Mouse (Mus musculus): Measurements from ENCODE around the gene Rgs3.

Gene Rgs3

DNA sequence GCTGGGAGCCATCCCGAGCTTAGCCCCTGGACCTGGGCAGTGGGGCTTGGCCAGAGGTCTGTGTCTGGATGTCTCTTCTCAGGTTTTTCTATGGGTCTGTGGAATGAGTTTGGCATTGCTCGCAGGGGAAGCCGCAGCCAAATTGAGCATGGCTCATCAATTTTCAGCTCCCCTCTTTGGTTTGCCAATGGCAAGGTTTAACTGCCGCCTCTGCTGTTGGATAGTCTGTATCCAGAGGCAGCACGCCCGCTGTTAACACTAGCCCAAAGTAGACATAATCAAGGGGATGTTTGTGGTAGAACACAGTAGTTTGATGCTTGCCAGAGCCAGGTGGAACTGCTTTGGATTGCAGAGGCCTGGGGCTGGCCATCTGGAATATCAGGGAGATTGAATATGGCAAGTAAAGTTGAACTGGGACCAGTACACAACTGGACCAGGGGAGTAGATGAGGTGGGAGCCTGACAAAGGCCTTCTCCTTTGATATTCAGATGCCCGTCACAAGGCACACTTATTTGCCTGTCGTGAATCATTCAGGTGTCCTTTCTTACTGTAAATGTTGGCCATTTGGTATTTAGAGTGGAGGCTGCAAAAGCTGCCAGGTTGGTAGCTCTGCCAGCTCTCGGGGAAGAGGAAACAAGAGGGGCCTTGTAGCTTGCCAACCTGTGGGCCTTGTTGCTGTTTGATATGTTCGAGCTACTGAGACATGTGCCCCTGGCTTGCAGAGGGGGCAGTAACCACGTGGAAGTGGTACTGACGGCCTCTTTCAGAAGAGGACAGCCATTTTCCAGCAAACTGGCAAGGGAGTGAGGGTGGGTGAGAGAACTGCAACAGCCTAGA is 93.5 kb downstream of the Rgs3 start:
- no peak for DNase-seq (ENCODE audit: low read depth, low spot score)

DNA sequence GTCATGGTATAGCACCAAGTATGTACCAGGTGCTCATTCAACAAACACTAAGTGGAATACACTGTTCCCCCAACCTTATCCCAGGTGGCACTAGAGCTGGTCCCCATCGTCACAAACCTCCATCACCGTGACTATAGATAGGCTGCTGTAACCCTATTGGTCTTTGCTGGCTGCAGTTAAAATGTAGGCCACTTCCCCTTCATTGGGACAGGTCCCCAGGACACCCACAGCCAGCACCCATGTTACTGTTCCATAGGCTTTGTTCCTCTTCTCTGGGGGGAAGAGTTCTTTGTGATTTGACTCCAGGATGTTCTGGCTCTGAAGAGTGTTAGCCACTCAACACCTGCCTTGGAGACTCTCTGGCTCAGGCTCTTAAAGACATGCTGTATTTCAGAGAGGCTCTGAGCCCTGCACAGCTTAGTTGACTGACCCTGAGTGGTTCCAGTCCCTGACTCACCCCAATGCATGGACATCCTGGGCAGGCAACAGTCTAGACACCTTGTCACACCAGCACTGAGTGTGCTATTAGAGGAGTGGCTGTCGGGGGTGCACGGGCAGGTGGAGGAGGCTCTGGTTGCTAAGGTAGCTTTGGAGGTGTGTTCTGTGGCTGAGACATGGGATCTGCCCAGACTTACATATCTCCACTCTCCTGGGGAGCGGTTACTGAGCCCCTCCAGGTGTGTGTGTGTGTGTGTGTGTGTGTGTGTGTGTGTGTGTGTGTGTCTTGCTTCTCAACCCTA is 94.4 kb downstream of the Rgs3 start:
- DNase-seq (ENCODE audit: low read depth, low spot score) = no peak

DNA sequence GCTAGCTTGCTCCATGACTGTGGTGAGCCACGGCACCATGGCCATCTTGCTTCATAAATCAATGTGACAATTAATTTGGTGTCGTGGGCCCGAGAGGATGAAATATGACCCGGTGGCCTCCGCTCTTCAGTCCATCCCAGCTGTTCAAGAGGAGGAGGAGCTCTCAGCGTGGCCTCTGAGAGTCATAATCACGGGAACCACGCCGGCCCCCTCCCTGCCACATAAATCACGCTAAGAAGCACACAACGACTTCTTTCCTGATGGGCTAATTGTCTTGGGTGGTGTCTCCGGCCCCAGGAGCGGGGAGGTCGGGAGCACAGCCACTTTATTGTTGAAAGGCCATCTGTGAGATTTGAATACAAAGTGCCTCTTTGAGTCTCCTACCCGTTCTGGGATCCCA is 99.6 kb downstream of the Rgs3 start:
- DNase-seq (ENCODE audit: low read depth, low spot score) = no peak

DNA sequence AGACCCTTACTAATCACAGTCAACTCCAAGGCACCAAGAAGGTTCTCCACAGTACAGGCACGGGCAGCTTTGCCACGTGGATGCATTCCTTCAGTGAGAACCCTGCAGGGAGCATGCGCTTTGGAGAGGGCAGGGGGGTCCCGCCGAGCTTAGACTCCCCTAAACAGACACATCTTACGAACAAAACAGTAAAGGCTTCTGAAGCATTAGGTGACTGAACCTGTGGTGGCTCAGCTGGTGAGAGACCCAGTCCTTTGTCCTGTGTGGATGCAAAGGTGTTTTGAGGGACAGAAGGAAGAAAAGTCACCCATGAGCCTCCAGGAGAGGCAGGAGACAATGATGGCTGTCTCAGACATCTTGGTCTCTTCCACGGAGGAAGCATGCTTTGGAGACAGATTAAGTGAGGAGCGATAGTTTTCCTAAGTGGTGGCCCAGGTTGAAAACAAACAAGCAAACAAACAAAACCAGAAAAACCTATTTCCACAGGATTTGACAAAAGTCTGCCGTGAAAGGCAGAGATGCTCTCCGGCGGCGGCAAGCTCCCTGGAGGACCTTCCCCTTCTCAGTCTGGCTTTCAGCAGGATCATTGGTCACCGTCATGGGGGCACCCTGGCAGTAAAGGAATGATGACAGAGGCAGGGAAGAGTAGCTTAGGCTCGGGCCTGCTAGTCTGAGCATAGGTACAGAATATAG is 100.4 kb downstream of the Rgs3 start:
- DNase-seq (ENCODE audit: low read depth, low spot score) = no peak

DNA sequence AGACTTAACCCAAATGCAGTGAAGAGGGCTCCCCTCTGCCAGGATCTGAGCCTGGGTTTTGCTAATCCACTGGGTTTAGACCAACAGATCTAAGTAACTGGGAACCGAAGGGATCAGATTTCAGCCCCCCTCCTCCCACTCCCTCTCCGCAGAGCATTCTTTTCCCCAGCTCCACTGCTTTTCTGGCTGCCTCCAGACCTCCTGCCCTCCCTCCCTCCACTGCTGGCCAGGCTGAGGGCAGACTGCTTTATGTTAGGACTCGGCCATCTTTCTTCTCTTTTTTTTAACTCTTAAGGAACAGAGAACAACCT is 100.9 kb downstream of the Rgs3 start:
- no peak for DNase-seq (ENCODE audit: low read depth, low spot score)

DNA sequence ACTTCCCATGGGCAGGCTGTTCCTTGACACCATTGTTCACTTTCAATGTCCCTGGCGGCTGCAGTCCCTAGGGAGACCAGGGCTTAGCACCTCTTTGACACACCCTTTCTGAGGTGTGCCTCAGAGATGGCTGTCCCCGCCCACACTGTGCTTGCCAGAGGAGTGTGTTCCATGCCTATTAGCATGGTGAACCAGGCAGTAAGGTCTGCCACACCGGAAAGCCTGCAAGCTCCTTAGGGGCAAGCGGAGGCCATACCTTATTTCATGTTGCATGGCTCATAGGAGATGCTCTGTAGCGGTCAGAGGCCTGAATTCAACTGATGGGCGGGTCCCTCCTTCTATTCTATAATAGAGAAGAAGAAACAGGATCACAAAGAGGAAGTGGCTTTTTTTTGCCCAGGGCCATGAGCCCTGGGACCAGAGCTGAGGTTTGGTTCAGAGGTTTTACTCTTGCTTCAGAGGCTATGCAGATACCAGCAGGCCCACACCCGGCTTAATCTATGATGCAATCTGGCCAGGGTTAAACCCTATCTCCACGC is 101.7 kb downstream of the Rgs3 start:
- DNase-seq (ENCODE audit: low read depth, low spot score) = no peak

DNA sequence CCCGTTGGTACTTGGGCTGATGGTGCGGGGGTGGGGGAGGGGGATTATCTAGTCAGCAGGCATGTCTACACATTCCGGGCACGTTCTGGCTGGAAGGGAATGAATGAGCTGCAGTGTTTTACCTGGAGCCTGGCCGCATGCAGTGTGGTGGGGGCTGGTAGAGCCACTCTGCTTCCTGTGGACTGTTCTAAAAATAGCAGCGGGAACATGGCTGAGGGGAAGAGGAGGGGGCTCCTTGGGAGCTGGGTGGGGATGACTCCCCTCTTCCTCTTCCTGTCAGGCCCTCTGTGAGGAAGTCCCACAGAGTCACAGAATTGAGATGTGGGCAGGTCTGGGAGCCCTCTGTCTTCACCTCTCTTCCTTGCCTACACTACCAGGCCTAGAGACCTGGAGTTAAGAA is 103.7 kb downstream of the Rgs3 start:
- DNase-seq (ENCODE audit: low read depth, low spot score) = no peak

DNA sequence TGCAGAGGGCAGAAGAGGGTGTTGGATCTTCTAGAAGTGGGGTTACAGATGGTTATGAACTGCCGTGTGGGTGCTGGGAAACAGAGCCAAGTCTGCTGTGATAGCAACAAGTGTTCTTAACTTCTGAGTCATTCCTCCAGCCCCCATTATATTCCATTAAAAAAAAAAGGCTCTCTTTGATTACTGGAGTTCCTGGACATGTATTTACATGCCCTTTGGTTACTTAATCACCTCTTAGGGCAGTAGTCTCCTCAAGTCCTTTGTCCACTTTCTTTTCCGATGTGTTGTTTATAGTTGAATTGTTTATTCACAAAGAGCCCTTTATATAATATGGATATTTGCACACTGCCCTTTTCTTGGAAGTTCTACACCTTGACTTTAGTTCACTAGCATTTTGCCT is 106.2 kb downstream of the Rgs3 start:
- DNase-seq (ENCODE audit: low read depth, low spot score) = no peak

DNA sequence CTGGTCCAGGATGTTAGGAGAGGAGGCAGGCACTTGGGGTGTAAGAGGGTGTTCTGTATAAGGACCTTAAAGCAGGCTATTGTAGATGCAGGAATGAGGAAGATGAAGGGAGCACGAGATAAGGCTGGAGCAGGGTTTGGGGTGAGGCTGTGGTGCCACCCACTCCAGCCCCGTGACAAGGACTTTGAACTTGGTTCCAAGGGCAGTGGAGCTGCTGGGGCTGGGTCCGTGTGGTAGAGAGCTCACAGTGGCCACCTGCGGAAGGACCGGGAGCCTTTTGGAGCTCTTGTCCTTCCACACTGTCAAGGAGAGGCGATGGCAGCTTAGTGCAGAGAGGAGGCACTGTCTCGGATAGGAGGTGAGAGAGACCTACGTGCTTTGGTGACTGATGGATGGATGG is 109.0 kb downstream of the Rgs3 start:
- DNase-seq (ENCODE audit: low read depth, low spot score) = no peak

DNA sequence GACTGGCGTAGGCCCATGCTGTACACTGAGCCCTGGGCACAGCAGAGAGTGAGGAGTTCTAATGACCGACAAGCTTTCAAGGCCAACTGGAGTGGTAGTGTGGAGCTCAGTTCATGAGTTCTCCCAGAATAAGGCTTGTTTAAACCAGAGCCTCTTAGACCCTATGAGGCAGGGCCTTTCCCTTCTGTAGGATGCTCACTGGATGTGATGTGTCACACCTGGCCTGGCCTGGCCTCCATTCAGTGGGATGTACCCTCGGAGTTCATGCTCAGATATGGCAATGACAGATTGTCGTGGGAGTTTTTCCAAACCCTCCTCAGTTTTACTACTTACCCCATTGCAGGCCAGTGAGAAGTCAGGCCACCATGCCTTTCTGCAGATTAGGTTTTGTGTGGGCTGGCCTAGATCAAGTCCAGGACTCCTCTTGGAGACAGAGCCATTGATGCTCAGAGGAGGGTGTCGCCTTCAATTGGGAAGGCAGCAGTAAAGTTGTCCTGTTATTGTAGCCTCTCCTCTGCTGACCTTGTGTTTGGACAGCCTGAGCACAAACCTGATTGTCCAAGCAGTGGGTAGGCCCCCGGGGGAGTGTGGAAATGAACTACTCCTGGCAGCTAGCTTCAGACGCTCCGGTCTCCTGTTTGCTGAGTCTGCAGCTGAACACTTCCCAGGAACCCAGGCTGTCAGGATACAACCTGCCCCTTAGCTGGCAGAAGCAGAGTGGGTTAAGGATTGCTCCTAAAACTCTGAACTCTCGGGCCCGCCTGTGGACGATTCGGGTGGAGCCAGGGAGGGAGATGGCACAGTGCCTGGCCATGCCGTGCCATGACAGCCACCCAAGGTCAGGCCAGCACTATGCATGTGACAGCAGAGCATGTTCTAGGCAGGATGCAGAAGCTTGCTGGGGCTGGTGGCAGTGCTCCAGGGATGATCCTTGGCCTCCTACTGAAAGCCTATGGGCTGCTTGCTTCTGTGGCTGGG is 109.7 kb downstream of the Rgs3 start:
- DNase-seq (ENCODE audit: low read depth, low spot score) = no peak

DNA sequence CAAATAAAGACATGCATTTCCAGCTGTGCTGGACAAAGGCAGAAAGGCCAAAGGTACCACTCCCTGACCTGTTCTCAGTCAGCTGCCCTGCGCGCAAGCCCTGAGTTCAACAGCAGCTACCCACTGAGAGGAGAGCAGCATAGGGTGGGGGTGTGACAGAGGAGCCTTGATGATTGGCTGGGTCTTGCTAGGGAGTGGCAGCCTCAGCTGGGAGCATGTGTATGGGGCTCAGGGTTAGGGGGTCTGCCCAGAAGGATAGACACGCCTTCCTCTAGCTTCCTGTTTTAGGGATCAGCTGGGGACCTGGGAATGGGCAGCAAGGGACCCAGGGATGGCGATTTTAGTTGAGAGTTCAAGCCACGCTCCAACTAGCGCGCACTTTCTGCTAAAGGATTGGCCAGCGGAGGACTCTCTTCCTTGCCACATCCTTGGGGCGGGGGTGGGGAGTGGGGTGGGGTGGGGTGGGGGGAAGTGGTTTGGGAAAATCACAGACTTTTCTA is 113.9 kb downstream of the Rgs3 start:
- no peak for DNase-seq (ENCODE audit: low read depth, low spot score)

DNA sequence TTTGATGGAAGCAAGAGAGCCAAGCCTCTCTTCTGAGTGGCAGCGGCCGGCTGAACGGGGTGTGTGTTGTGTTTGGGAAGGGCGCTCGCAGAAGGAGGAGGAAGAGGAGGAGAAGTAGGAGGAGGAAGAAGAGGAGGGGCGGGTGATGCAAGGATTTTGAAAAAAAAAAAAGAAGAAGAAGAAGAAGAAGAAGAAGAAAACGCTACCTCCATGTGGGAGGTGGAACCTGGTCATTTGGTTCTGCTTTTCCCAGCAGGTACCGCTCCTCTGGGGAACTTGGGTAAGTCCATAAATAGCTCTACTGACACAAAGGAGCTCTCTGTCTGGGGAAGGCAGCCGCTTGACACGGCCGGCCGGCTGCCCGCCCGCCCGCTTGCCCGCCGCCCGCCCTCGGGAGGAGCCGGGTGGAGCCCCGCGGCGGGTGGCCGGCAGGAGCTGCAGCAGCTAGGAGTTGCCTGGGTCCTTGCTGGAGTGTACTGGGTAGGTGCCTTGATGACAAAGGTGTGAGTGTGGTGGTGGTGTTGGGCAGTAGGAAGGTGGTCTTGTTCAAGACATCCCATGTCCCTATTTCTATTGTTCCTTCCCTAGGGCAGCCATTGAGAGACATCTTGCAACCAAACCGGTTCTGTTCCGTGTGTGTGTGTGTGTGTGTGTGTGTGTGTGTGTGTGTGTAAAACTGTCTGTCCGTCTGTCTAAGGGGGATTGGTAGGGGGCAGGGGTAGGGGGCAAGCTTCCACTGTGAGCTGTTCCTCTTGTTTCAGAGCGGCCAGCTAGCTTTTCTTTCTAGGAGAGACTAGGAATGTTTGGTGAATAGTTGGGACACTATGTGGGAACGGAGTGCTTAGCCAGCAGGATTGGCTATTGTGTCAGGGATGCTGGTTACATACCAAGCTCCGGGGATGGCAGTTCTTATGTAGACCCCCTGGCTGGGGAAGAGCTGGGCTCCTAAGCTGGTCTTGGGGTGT is 114.7 kb downstream of the Rgs3 start:
- DNase-seq (ENCODE audit: low read depth, low spot score) = no peak

DNA sequence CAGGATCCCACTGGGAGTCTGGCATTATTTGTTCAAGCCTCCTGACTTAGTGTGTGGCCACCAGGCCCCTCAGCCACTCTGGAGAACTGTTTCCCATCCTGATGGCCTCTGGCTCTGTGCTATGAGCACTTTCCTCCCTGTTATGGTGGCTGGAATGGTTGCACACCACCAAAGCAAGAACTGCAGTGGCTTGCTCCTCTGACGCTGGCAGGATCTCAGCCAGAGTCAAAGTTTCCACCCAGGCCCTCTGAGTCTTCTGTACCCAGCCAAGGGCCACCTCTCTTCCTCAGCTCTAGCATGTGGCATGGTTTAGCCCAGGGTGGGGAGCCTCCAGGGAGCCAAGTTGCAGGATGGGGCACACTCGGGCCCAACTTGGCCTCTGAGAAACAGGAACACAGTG is 115.7 kb downstream of the Rgs3 start:
- no peak for DNase-seq (ENCODE audit: low read depth, low spot score)

DNA sequence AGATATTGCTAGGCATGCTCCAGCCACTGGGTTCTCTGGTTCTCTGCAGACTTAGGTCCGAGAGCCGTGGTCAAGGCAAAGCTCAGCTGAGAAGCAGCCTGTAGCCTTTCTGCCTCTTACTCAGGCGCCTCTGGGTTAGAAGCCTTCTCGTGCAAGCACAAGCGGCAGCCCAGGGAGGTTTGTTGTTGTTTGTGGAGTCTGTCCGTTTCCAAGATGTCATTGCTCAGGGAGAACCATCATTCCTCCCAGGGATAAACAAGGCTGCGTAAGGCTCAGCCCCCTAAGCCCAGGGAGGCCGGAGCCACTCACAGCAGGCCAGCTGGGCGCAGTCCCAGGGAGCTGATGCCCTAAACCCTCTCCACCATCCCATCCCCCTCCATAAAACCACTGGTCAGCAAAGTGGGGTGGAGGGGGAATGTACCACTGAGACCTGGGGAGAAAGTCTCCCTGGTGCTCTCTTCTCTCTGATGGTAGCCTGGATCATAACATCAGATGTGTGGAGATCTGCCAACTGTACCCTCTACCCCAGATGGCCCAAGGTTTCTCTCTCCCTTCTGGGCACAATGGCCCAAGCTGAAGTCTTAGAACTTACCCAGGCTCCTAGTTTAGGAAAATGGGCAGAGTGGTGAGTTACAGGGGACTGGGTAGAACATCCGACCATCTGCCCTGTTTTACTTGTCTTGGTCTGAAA is 117.5 kb downstream of the Rgs3 start:
- DNase-seq (ENCODE audit: low read depth, low spot score) = no peak

DNA sequence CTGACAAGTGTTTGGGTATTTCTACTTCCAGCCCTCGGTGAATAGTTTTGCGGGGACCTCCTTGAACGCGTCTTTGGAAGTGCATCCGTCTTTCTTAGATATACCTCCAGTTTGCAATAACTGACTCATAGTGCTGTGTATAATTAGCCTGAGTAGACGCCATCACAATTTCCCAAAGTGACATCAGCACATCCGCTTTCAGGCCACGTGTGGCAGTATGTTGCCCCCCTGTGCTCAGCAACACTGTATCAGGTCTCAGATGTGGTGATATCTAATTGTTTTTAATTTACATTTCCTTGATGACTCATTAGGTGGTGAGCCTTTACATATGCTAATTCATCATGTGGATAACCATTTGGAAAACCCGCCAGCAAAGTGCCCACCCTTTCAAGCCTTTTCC is 119.5 kb downstream of the Rgs3 start:
- DNase-seq (ENCODE audit: low read depth, low spot score) = no peak

DNA sequence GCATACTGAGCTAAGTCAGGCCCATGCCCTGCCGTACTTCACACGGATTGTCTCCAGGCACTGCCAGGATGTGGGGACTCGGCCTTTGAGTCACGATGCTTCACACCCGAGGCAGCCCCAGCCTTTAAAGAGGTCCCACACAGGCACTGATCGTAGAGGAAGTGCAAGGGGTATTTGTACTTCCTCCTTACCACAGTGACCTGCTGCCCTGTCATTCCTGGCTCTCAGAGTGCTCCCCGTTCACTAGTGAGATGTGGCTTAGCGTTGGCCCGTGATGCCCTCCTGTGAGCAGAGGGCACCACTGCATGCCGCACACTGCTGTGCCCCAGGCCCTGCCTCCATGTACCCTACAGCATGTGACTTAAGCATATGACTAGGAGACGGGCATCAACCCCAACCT is 121.8 kb downstream of the Rgs3 start:
- no peak for DNase-seq (ENCODE audit: low read depth, low spot score)

DNA sequence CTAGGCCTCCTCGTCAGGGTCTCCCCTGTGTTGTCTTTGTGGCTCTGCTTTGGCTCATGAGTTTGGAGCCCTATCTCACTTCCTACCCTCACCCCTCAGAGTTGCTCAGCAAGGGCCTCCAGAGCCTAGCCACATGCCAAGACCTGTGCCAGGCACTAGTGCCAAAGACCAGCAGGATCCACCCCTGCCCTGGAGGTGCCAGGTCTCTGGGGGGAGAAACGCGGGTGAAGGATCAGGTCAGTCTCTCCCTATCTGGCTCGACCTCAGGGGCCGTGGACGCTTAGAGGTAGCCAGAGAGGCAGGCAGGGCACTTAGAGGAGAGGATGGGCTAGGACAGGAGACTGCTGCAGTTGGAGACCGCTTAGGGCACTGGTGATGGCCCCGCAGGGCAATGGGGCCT is 122.7 kb downstream of the Rgs3 start:
- DNase-seq (ENCODE audit: low read depth, low spot score) = no peak

DNA sequence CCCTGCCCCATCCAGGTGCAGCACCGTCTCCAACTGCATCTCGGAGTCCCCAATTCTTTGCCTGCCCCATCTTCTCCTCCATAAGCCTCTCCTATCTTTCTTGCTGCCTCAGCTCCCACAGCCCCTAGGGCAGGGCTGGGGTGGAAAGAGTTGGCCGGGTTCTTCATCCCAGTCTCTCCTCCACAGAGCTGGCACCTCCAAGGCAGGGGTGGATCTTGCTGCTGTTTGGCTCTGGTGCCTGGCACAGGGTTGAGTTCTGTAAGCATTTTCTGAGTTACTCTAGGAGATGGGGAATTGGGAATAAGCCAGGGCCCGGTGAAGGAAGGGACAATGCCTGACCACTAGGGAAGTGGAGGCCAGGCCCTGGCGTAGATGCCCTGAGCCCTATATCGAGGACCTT is 123.5 kb downstream of the Rgs3 start:
- no peak for DNase-seq (ENCODE audit: low read depth, low spot score)

DNA sequence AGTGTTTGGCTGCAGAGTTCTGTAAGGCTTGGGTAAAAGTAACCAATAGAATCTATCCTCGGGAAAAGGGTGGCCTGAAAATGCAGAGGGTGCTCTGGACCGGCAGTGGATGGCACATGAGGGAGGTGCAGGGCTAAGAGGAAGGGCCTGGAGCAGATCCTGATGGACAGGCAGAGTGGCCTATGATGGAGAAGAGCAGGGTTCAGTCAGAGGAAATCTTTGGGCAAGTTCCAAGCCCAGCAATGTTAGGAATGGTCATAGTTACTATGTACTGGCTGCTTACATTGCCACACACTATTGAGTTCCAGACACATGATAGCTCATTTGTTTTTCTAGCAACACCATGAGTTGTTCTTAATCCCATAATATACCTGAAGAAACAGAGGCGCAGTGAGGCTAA is 124.7 kb downstream of the Rgs3 start:
- no peak for DNase-seq (ENCODE audit: low read depth, low spot score)
